ENCODE assay signal across 8 mouse cellular contexts in genomic region chr6:125049678-125050077, GRCm38 (mm10). TPM values are rescaled to one million over a fixed set of nuclear protein-coding genes. Genes with fewer than 3 reads are reported as not detected.
DNase-seq lines count a peak whose midpoint lies in the region; ATAC-seq and TF ChIP-seq lines count a peak whose summit lies in the region.

TSS of gene Acrbp (plus strand) at chr6:125049689.

- no peak within 1 kb of the TSS for H3K4me3 ChIP-seq in midbrain, embryonic 12.5 days
- H3K4me3 ChIP-seq in midbrain, embryonic 11.5 days (ENCODE audit: low read depth, low read length), result no peak within 1 kb of the TSS
- H3K4me3 ChIP-seq in hindbrain, embryonic 15.5 days, result no peak within 1 kb of the TSS
- no peak within 1 kb of the TSS for H3K4me3 ChIP-seq in olfactory bulb, adult 2 months (ENCODE audit: insufficient read depth, low read depth, low read length)

- no peaks in the 10 kb centered on the region for H3K4me1 ChIP-seq in midbrain, embryonic 12.5 days
- H3K4me1 ChIP-seq in midbrain, embryonic 11.5 days (ENCODE audit: control insufficient read depth, insufficient read depth, low read length), result no peaks in the 10 kb centered on the region
- no peaks in the 10 kb centered on the region for H3K4me1 ChIP-seq in hindbrain, embryonic 15.5 days (replicated peaks)
- no peaks in the 10 kb centered on the region for H3K4me1 ChIP-seq in olfactory bulb, adult 2 months (ENCODE audit: control insufficient read depth, insufficient read depth, low read length)

- peaks cover 91% of the 10 kb centered on the region for H3K36me3 ChIP-seq in midbrain, embryonic 12.5 days
- peaks cover 23% of the 10 kb centered on the region for H3K36me3 ChIP-seq in midbrain, embryonic 11.5 days (ENCODE audit: control insufficient read depth, insufficient read depth, low read length)
- H3K36me3 ChIP-seq in hindbrain, embryonic 15.5 days, result peaks cover 56% of the 10 kb centered on the region

- TF ChIP-seq POLR2A in olfactory bulb, adult 2 months (IDR thresholded peaks at IDR 0.05; ENCODE audit: insufficient read depth, low read depth, low read length), result no peak

- H3K27ac ChIP-seq in midbrain, embryonic 12.5 days (replicated peaks), result no peak within 1 kb of the TSS
- no peak within 1 kb of the TSS for H3K27ac ChIP-seq in midbrain, embryonic 11.5 days (ENCODE audit: low read depth, low read length)
- no peak within 1 kb of the TSS for H3K27ac ChIP-seq in hindbrain, embryonic 15.5 days (replicated peaks)
- no peak within 1 kb of the TSS for H3K27ac ChIP-seq in olfactory bulb, adult 2 months (ENCODE audit: insufficient read depth, low read depth, low read length)

- 41% methylated on average over 20 of the region's 20 CpGs for WGBS in midbrain, embryonic 12.5 days
- WGBS in midbrain, embryonic 11.5 days, result 32% methylated on average over 20 of the region's 20 CpGs
- WGBS in hindbrain, embryonic 15.5 days, result 37% methylated on average over 20 of the region's 20 CpGs
- WGBS in olfactory bulb, adult 2 months, result 48% methylated on average over 20 of the region's 20 CpGs

- no peak within 1 kb of the TSS for H3K4me2 ChIP-seq in midbrain, embryonic 12.5 days (replicated peaks)
- H3K4me2 ChIP-seq in midbrain, embryonic 11.5 days, result no peak within 1 kb of the TSS
- H3K4me2 ChIP-seq in hindbrain, embryonic 15.5 days, result no peak within 1 kb of the TSS

- DNase-seq in adrenal gland, adult 2 months, result no peak
- no peak for DNase-seq in adrenal gland, adult (ENCODE audit: inconsistent age in 2 of 2, low spot score in 1 of 2)
- DNase-seq in midbrain, embryonic 11.5 days (ENCODE audit: low spot score, missing footprints), result no peak
- no peak for DNase-seq in adrenal gland, adult 8-10 months
- DNase-seq in frontal cortex, postnatal 14 days (ENCODE audit: low spot score in 2 of 2), result no peak

- TF ChIP-seq CTCF in olfactory bulb, adult 2 months (IDR thresholded peaks at IDR 0.05; ENCODE audit: insufficient read depth, low read depth, low read length), result no peak

- H3K9ac ChIP-seq in midbrain, embryonic 12.5 days (replicated peaks), result no peak within 1 kb of the TSS
- no peak within 1 kb of the TSS for H3K9ac ChIP-seq in midbrain, embryonic 11.5 days (ENCODE audit: low read length)
- H3K9ac ChIP-seq in hindbrain, embryonic 15.5 days, result no peak within 1 kb of the TSS

- no peaks in the 10 kb centered on the region for H3K9me3 ChIP-seq in midbrain, embryonic 12.5 days
- H3K9me3 ChIP-seq in midbrain, embryonic 11.5 days (ENCODE audit: control insufficient read depth, low read length), result no peaks in the 10 kb centered on the region
- H3K9me3 ChIP-seq in hindbrain, embryonic 15.5 days, result no peaks in the 10 kb centered on the region

- no peaks in the 10 kb centered on the region for H3K27me3 ChIP-seq in midbrain, embryonic 12.5 days
- no peaks in the 10 kb centered on the region for H3K27me3 ChIP-seq in midbrain, embryonic 11.5 days (ENCODE audit: control insufficient read depth, insufficient read depth, low read length)
- H3K27me3 ChIP-seq in hindbrain, embryonic 15.5 days, result no peaks in the 10 kb centered on the region

- no peak for ATAC-seq in midbrain, embryonic 12.5 days (ENCODE audit: low FRiP score, low read depth)
- ATAC-seq in midbrain, embryonic 11.5 days (ENCODE audit: low FRiP score), result no peak
- no peak for ATAC-seq in hindbrain, embryonic 15.5 days (ENCODE audit: low FRiP score, low read depth)

RNA-seq across cellular contexts. Expression of gene Acrbp, which starts in this region (rescaled TPM):
- total RNA-seq in adrenal gland, adult 2 months (2021), result 10 to 100 TPM in 1 of 2 experiments, 1 to 10 TPM in 1; 4.4 to 12.2 TPM
- 14.0 and 15.9 TPM in 2 replicates for polyA plus RNA-seq in adrenal gland, adult 2 months (2012; rRNA removed)
- polyA plus RNA-seq in midbrain, embryonic 12.5 days (2016; fragmentation: Nextera tagmentation; extraction: Ambion mirVana), result 18.0 and 18.9 TPM in 2 replicates
- polyA plus RNA-seq in midbrain, embryonic 11.5 days (2014; fragmentation: Nextera tagmentation; extraction: Ambion mirVana), result 9.2 and 10.8 TPM in 2 replicates
- 19.1 and 20.9 TPM in 2 replicates for polyA plus RNA-seq in hindbrain, embryonic 15.5 days (2015; fragmentation: Nextera tagmentation; extraction: Ambion mirVana)
- polyA plus RNA-seq in olfactory bulb, adult 2 months (2012; ENCODE audit: insufficient read depth, insufficient read length, low replicate concordance, missing spikeins), result not detected in 2 replicates
- total RNA-seq in adrenal gland, adult 8-10 months (2022), result 10 to 100 TPM in 1 of 4 experiments, 1 to 10 TPM in 3; 6.9 to 12.1 (median 9.1) TPM
